Mouse (Mus musculus): ENCODE data around the gene Onecut3.

DNA sequence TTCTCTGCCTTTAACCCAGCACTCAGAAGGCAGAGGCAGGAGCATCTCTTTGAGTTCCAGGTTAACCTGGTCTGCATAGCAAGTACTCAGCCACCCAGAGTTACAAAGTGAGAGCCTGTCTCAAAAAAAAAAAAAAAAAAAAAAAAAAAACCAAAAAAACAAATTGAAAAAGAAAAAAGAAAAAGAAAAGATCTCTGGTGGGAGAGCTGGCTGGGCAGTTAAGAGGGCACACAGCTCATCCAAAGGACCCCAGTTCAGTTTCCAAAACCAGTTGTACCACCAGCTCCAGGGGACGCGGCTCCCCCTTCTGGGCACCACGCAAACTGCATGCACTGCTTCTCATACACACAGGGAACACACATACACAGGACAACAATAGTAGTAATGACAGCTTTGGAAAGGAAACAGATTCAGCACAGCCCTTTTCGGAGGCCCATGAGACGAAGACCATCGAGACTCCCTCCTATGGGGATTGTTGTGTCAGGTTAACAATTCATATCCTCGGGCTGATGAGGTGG is 7.7 kb upstream of the Onecut3 start:
- no peak for TF ChIP-seq HCFC1 (IDR thresholded peaks at IDR 0.05; ENCODE audit: borderline replicate concordance, insufficient read depth, low read length)
- TF ChIP-seq MAFK (IDR thresholded peaks at IDR 0.05; ENCODE audit: insufficient read depth, low read depth, low read length) = no peak
- no peak for TF ChIP-seq CHD2 (IDR thresholded peaks at IDR 0.05; ENCODE audit: low read depth, low read length)
- no peak for TF ChIP-seq ZC3H11A (IDR thresholded peaks at IDR 0.05; ENCODE audit: borderline replicate concordance, low read depth, low read length)

Data from ES-E14 (cell line).